Comparison of ENCODE assay signal across 8 mouse cellular contexts in the genomic region with DNA sequence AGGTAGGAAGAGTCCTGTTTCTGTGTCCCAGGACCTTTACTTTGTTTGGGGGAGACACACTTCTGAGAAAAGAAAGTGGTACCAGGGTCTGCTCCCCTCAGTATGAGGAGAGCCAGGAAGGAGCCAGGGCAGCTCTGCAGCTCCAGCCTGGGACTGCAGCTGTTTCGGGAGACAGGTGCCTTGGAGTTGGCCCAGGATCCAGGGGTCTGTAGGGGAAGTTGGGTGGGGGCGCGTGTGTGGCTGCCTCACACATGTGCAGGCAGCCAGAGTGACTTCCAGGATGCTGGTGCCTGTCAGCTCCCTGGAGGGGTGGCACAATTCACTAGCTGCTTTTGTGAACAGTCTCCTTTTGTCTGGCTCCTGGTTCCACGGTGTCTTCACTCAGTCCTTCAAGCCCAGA. TPM values are rescaled to one million over a fixed set of nuclear protein-coding genes. Genes with fewer than 3 reads are reported as not detected.
DNase-seq lines count a peak whose midpoint lies in the region; ATAC-seq and TF ChIP-seq lines count a peak whose summit lies in the region.

No protein-coding gene starts in this region.

- H3K4me2 ChIP-seq in liver, embryonic 13.5 days: peak overlapping the region; percentile 68

- no peak for TF ChIP-seq CTCF in heart, adult 2 months (IDR thresholded peaks at IDR 0.05)
- TF ChIP-seq CTCF in testis, adult 2 months (IDR thresholded peaks at IDR 0.05; ENCODE audit: control insufficient read depth, insufficient read depth, insufficient replicate concordance, low read depth, low read length): no peak

- no peak for TF ChIP-seq EP300 in heart, adult 2 months (IDR thresholded peaks at IDR 0.05; ENCODE audit: insufficient read depth, low read depth, low read length)

- no peaks in the 10 kb centered on the region for H3K27me3 ChIP-seq in heart, adult 2 months (ENCODE audit: control insufficient read depth, insufficient read depth, low read length)
- no peaks in the 10 kb centered on the region for H3K27me3 ChIP-seq in testis, adult 2 months (ENCODE audit: control insufficient read depth, insufficient read depth, low read length)
- peaks cover 68% of the 10 kb centered on the region for H3K27me3 ChIP-seq in liver, embryonic 13.5 days

- H3K27ac ChIP-seq in heart, adult 2 months: peak overlapping the region; percentile 76
- no peak overlapping the region for H3K27ac ChIP-seq in testis, adult 2 months (ENCODE audit: control insufficient read depth, insufficient read depth, low read depth, low read length)
- H3K27ac ChIP-seq in liver, embryonic 13.5 days: no peak overlapping the region

- no peak for DNase-seq in heart, adult 2 months
- DNase-seq in heart, adult 8-10 months (ENCODE audit: low spot score): no peak
- DNase-seq in testis, postnatal 14 days (ENCODE audit: low spot score): no peak
- DNase-seq in liver, embryonic 13.5 days: no peak
- DNase-seq in T-cell, adult 2 months (ENCODE audit: low spot score): no peak
- no peak for DNase-seq in urinary bladder, adult 2 months (ENCODE audit: low spot score)
- no peak for DNase-seq in lung, postnatal 14 days

- H3K79me2 ChIP-seq in heart, adult 2 months (replicated peaks; ENCODE audit: control insufficient read depth, insufficient read depth, low read length): no peaks in the 10 kb centered on the region

- H3K4me3 ChIP-seq in heart, adult 2 months: peak overlapping the region; percentile 65
- H3K4me3 ChIP-seq in testis, adult 2 months (ENCODE audit: control insufficient read depth, low read depth, low read length): peak overlapping the region; percentile 71
- peak overlapping the region; percentile 52 for H3K4me3 ChIP-seq in liver, embryonic 13.5 days (replicated peaks)

- WGBS in heart, adult 2 months: 10% methylated on average over 4 of the region's 4 CpGs
- WGBS in liver, embryonic 13.5 days (ENCODE audit: insufficient replicate concordance): 24% methylated on average over 4 of the region's 4 CpGs

- intact Hi-C loops in heart, adult 2 months (cut with DNase I): no loop called here

- H3K9me3 ChIP-seq in liver, embryonic 13.5 days (replicated peaks): no peaks in the 10 kb centered on the region

- H3K4me1 ChIP-seq in heart, adult 2 months (ENCODE audit: control insufficient read depth, insufficient read depth, low read length): peaks cover 13% of the 10 kb centered on the region
- peaks cover 11% of the 10 kb centered on the region for H3K4me1 ChIP-seq in testis, adult 2 months (ENCODE audit: control insufficient read depth, insufficient read depth, low read length)
- H3K4me1 ChIP-seq in liver, embryonic 13.5 days (replicated peaks): peaks cover 11% of the 10 kb centered on the region; the same call in 1 of the 2 replicates

- TF ChIP-seq POLR2A in heart, adult 2 months (IDR thresholded peaks at IDR 0.05; ENCODE audit: insufficient read depth, low read depth, low read length): no peak
- TF ChIP-seq POLR2A in testis, adult 2 months (IDR thresholded peaks at IDR 0.05; ENCODE audit: control insufficient read depth, low read depth, low read length): no peak

- H3K36me3 ChIP-seq in heart, adult 2 months (ENCODE audit: control insufficient read depth, insufficient read depth, low read length): no peaks in the 10 kb centered on the region
- no peaks in the 10 kb centered on the region for H3K36me3 ChIP-seq in testis, adult 2 months (ENCODE audit: control insufficient read depth, insufficient read depth, low read length)
- no peaks in the 10 kb centered on the region for H3K36me3 ChIP-seq in liver, embryonic 13.5 days

- no peak for ATAC-seq in liver, embryonic 13.5 days (ENCODE audit: low read depth)

- peak overlapping the region; percentile 91 for H3K9ac ChIP-seq in heart, adult 2 months (ENCODE audit: low read depth, low read length)
- no peak overlapping the region for H3K9ac ChIP-seq in liver, embryonic 13.5 days

RNA-seq across cellular contexts. Expression of a gene that starts 1.0 kb away (rescaled TPM):
- total RNA-seq in heart, adult 2 months (2021): 10 to 100 TPM; 34.9 to 35.6 TPM
- polyA plus RNA-seq in heart, adult 2 months (2012; rRNA removed): 23.8 and 25.4 TPM in 2 replicates
- total RNA-seq in heart, adult 8-10 months (2022): 10 to 100 TPM; 32.2 to 42.1 (median 39.8) TPM
- 9.9 and 10.6 TPM in 2 replicates for polyA plus RNA-seq in testis, adult 2 months (2012; rRNA removed)
- polyA plus RNA-seq in liver, embryonic 13.5 days (2015; fragmentation: Nextera tagmentation; extraction: Ambion mirVana): 0.13 and 0.16 TPM in 2 replicates
- polyA plus RNA-seq in urinary bladder, adult 2 months (2012; rRNA removed): 5.7 and 7.5 TPM in 2 replicates

RNA-seq across cellular contexts. Expression of a gene that starts 16.3 kb away (rescaled TPM):
- total RNA-seq in heart, adult 2 months (2021): under 1 TPM; 0.47 to 0.96 TPM
- polyA plus RNA-seq in heart, adult 2 months (2012; rRNA removed): 0.94 and 1.3 TPM in 2 replicates
- under 1 TPM; 0.26 to 0.75 (median 0.47) TPM for total RNA-seq in heart, adult 8-10 months (2022)
- polyA plus RNA-seq in testis, adult 2 months (2012; rRNA removed): 1.8 and 3.0 TPM in 2 replicates
- 51.6 and 53.5 TPM in 2 replicates for polyA plus RNA-seq in liver, embryonic 13.5 days (2015; fragmentation: Nextera tagmentation; extraction: Ambion mirVana)
- 8.2 and 12.5 TPM in 2 replicates for polyA plus RNA-seq in urinary bladder, adult 2 months (2012; rRNA removed)

RNA-seq across cellular contexts. Expression of a gene that starts 48.0 kb away (rescaled TPM):
- total RNA-seq in heart, adult 2 months (2021): 10 to 100 TPM; 49.0 to 59.0 TPM
- 33.1 and 39.4 TPM in 2 replicates for polyA plus RNA-seq in heart, adult 2 months (2012; rRNA removed)
- total RNA-seq in heart, adult 8-10 months (2022): 10 to 100 TPM; 40.6 to 55.8 (median 48.3) TPM
- 34.5 and 36.4 TPM in 2 replicates for polyA plus RNA-seq in testis, adult 2 months (2012; rRNA removed)
- polyA plus RNA-seq in liver, embryonic 13.5 days (2015; fragmentation: Nextera tagmentation; extraction: Ambion mirVana): 64.0 and 76.5 TPM in 2 replicates
- polyA plus RNA-seq in urinary bladder, adult 2 months (2012; rRNA removed): 64.9 and 79.5 TPM in 2 replicates
